8 mouse cellular contexts compared by ENCODE assay signal in the genomic region with DNA sequence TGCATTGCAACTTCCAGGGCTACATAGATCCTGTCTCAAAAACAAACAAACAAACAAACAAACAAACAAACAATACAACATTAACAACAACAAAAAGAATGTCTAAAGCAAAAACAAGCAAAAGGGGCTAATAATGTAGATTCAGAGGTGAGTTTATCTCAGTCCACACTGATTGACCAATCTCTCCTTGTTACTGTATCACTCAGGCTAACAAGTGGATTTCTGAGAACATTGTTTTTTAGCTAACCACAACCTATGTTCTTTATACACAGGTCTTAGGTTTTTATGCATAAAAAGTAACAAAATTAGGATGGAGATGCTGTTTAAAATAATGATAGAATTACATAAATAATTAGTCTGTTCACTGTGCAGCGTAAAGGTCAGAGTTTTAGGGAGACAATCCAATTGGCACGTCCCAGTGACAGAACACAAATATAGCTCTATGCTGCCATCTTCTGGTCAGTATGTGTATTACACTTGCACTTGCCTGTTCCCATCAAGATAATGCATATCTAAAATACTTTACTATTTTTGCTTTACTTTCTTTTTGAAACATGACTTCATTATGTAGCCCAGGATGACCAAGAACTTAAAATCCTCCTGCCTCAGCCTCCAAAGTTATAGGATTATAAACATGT. TPM values are rescaled to one million over a fixed set of nuclear protein-coding genes. Genes with fewer than 3 reads are reported as not detected.
DNase-seq lines count a peak whose midpoint lies in the region; ATAC-seq and TF ChIP-seq lines count a peak whose summit lies in the region.

No protein-coding gene starts in this region.

- H3K36me3 ChIP-seq in heart, adult 2 months (ENCODE audit: control insufficient read depth, insufficient read depth, low read length), result no peaks in the 10 kb centered on the region
- no peaks in the 10 kb centered on the region for H3K36me3 ChIP-seq in heart, embryonic 12.5 days

- under 1% methylated on average over 2 of the region's 2 CpGs for WGBS in heart, adult 2 months
- WGBS in heart, embryonic 12.5 days, result 11% methylated on average over 2 of the region's 2 CpGs

- H3K4me2 ChIP-seq in heart, embryonic 12.5 days, result no peak overlapping the region

- no peak for ATAC-seq in heart, embryonic 12.5 days (ENCODE audit: insufficient number of reproducible peaks, low FRiP score)
- ATAC-seq in common myeloid progenitor, adult 5-6 weeks (replicated peaks; ENCODE audit: low read depth, poor library complexity, severe bottlenecking), result peak; percentile 89
- ATAC-seq in megakaryocyte, adult 5-6 weeks (ENCODE audit: poor library complexity, severe bottlenecking), result peak; percentile 93

- peaks cover 1% of the 10 kb centered on the region for H3K4me1 ChIP-seq in heart, adult 2 months (ENCODE audit: control insufficient read depth, insufficient read depth, low read length)
- H3K4me1 ChIP-seq in heart, embryonic 12.5 days (replicated peaks), result no peaks in the 10 kb centered on the region; the same call in 1 of the 2 replicates

- H3K79me2 ChIP-seq in heart, adult 2 months (replicated peaks; ENCODE audit: control insufficient read depth, insufficient read depth, low read length), result no peaks in the 10 kb centered on the region

- no peak for DNase-seq in heart, adult 2 months
- peak; percentile 56 for DNase-seq in urinary bladder, postnatal 25 days (ENCODE audit: low spot score)
- no peak for DNase-seq in urinary bladder, adult 18-20 months (ENCODE audit: low spot score in 2 of 2)
- peak; percentile 79 for DNase-seq in induced T-regulatory cell, adult 2 months (ENCODE audit: low read depth)
- DNase-seq in yolk sac, embryonic 10.5 days (ENCODE audit: low spot score), result peak; percentile 24

- intact Hi-C loops in heart, adult 2 months (cut with DNase I), result loop anchor here (1.0 kb wide), 1 partner anchor 244 kb away; no protein-coding TSS in a partner anchor

- no peak overlapping the region for H3K27ac ChIP-seq in heart, adult 2 months
- no peak overlapping the region for H3K27ac ChIP-seq in heart, embryonic 12.5 days (ENCODE audit: poor library complexity, severe bottlenecking)

- no peak for TF ChIP-seq EP300 in heart, adult 2 months (IDR thresholded peaks at IDR 0.05; ENCODE audit: insufficient read depth, low read depth, low read length)

- H3K27me3 ChIP-seq in heart, adult 2 months (ENCODE audit: control insufficient read depth, insufficient read depth, low read length), result no peaks in the 10 kb centered on the region
- no peaks in the 10 kb centered on the region for H3K27me3 ChIP-seq in heart, embryonic 12.5 days (replicated peaks)

- H3K4me3 ChIP-seq in heart, adult 2 months, result no peak overlapping the region
- no peak overlapping the region for H3K4me3 ChIP-seq in heart, embryonic 12.5 days

- TF ChIP-seq CTCF in heart, adult 2 months (IDR thresholded peaks at IDR 0.05), result peak; percentile 99

- no peak overlapping the region for H3K9ac ChIP-seq in heart, adult 2 months (ENCODE audit: low read depth, low read length)
- H3K9ac ChIP-seq in heart, embryonic 12.5 days, result no peak overlapping the region

- no peaks in the 10 kb centered on the region for H3K9me3 ChIP-seq in heart, embryonic 12.5 days (replicated peaks)

- TF ChIP-seq POLR2A in heart, adult 2 months (IDR thresholded peaks at IDR 0.05; ENCODE audit: insufficient read depth, low read depth, low read length), result no peak

RNA-seq across cellular contexts. Expression of a gene that starts 20.8 kb away (rescaled TPM):
- total RNA-seq in heart, adult 2 months (2021), result 10 to 100 TPM; 57.1 to 63.6 TPM
- 28.3 and 55.7 TPM in 2 replicates for polyA plus RNA-seq in heart, adult 2 months (2012; rRNA removed)
- 69.7 and 71.7 TPM in 2 replicates for polyA plus RNA-seq in heart, embryonic 12.5 days (2016; fragmentation: Nextera tagmentation; extraction: Ambion mirVana)
- total RNA-seq in common myeloid progenitor, adult 5-6 weeks (2017), result 24.6 and 25.1 TPM in 2 replicates
- 19.6 and 20.9 TPM in 2 replicates for total RNA-seq in megakaryocyte, adult 5-6 weeks (2015)
- 9.3 and 24.0 TPM in 2 replicates for total RNA-seq in megakaryocyte, adult 5-6 weeks (2017)

Comparison
In these comparisons a context has a peak if more than half of its experiments do, and no peak if none do; other contexts are left out.
1. DNase-seq: peak in urinary bladder, postnatal 25 days (single experiment), induced T-regulatory cell, adult 2 months (single experiment) and yolk sac, embryonic 10.5 days (single experiment); none in heart, adult 2 months (0 of 2) and urinary bladder, adult 18-20 months (0 of 2).